Mouse (Mus musculus) G1E-ER4 (cell line): ENCODE results near the gene Wdfy2. TPM values are rescaled to one million over a fixed set of nuclear protein-coding genes. Genes with fewer than 3 reads are reported as not detected.

Experiments used
- GATA1 ChIP-seq: IDR thresholded peaks from one replicate; pipeline ENCODE4 v1.8.0; 2012; ENCODE audit warnings: low read length, inconsistent platforms
- polyA plus RNA-seq: library from polyadenylated mRNA; stranded (reverse); fragments of >175 nt; gene quantifications from 2 replicates; pipeline ENCODE4 v1.2.3, GENCODE M21; 2012

The Wdfy2 gene
- 1.8 and 2.2 TPM in 2 replicates for polyA plus RNA-seq

- no peak for TF ChIP-seq GATA1
These were observed at the start of gene Wdfy2 for GRCm38 (mm10) chr14:62837641-62838252. Wdfy2 (plus strand) TSS chr14:62837678.

- TF ChIP-seq GATA1: no peak
These were observed 48.2 kb upstream of the Wdfy2 start for GRCm38 (mm10) chr14:62789282-62789681.

- no peak for TF ChIP-seq GATA1
These were observed 41.8 kb upstream of the Wdfy2 start for GRCm38 (mm10) chr14:62795719-62796118.

GRCm38 (mm10) chr14:62798608-62799101 is 38.8 kb upstream of the Wdfy2 start:
- TF ChIP-seq GATA1: no peak

GRCm38 (mm10) chr14:62800791-62801190 is 36.7 kb upstream of the Wdfy2 start:
- TF ChIP-seq GATA1: no peak

- TF ChIP-seq GATA1: no peak
These were observed 34.3 kb upstream of the Wdfy2 start for GRCm38 (mm10) chr14:62803204-62803603.

GRCm38 (mm10) chr14:62806921-62807320 is 30.6 kb upstream of the Wdfy2 start:
- TF ChIP-seq GATA1: no peak

GRCm38 (mm10) chr14:62808661-62809523 is 28.6 kb upstream of the Wdfy2 start:
- TF ChIP-seq GATA1: no peak

GRCm38 (mm10) chr14:62812765-62813164 is 24.7 kb upstream of the Wdfy2 start:
- no peak for TF ChIP-seq GATA1

- no peak for TF ChIP-seq GATA1
These were observed 22.9 kb upstream of the Wdfy2 start for GRCm38 (mm10) chr14:62814567-62814966.

- TF ChIP-seq GATA1: no peak
These were observed 20.7 kb upstream of the Wdfy2 start for GRCm38 (mm10) chr14:62816827-62817226.

GRCm38 (mm10) chr14:62825575-62826332 is 11.7 kb upstream of the Wdfy2 start:
- no peak for TF ChIP-seq GATA1

- TF ChIP-seq GATA1: no peak
These were observed 8.2 kb upstream of the Wdfy2 start for GRCm38 (mm10) chr14:62829291-62829690.

- TF ChIP-seq GATA1: no peak
These were observed 5.7 kb upstream of the Wdfy2 start for GRCm38 (mm10) chr14:62831691-62832275.

- no peak for TF ChIP-seq GATA1
These were observed 4.4 kb upstream of the Wdfy2 start for GRCm38 (mm10) chr14:62833036-62833435.
